22 mouse cellular contexts compared by ENCODE assay signal in the genomic region with DNA sequence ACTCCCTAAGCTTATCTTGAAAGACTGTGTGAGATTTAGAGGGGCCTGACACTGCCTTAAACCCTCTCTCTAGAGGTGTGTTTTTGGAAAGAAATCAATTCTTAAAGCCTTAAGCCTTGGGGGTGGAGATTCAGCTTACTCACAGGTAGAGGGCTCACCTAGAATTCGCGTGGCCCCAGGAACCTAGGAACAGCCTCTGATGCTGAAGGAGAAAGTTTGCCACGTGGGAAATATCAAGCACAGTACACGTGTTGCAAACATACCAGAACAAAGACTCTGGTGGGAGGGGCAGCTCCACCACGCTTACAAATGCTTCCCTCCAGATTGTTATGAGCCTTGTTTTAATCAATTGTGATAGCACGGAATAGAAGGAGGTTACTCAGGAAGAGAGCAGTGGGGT.
A peak's percentile ranks its signal among the peaks of the same experiment; 100 is the strongest.
DNase-seq lines count a peak whose midpoint lies in the region; ATAC-seq and TF ChIP-seq lines count a peak whose summit lies in the region.
"Had no signal": no experiment of that assay in that cellular context is flagged by ENCODE, and none has a peak within 500 bp of the region (broad histone marks: within the 10 kb centered on the region; RNA-seq: fewer than 3 reads in every experiment).

No protein-coding gene starts in this region.

- H3K27ac ChIP-seq in embryonic facial prominence, embryonic 11.5 days (replicated peaks; ENCODE audit: low read depth, low read length), result no peak overlapping the region
- H3K27ac ChIP-seq in embryonic facial prominence, embryonic 10.5 days (replicated peaks), result no peak overlapping the region
- H3K27ac ChIP-seq in intestine, embryonic 14.5 days (ENCODE audit: low read depth), result no peak overlapping the region
- H3K27ac ChIP-seq in intestine, embryonic 16.5 days (ENCODE audit: low read length), result no peak overlapping the region
- 0 out of 2 replicates have a peak overlapping the region, but pooled peaks have one; percentile 4 for H3K27ac ChIP-seq in stomach, embryonic 14.5 days (ENCODE audit: low read length)
- H3K27ac ChIP-seq in hindbrain, postnatal 0 days, result no peak overlapping the region
- H3K27ac ChIP-seq: forebrain, embryonic 13.5 days; hindbrain, embryonic 15.5 days; limb, embryonic 13.5 days; liver, embryonic 13.5 days; neural tube, embryonic 12.5 days had no signal

- H3K9me3 ChIP-seq in embryonic facial prominence, embryonic 11.5 days (replicated peaks; ENCODE audit: control insufficient read depth, low read length), result no peaks in the 10 kb centered on the region
- no peaks in the 10 kb centered on the region for H3K9me3 ChIP-seq in embryonic facial prominence, embryonic 10.5 days
- H3K9me3 ChIP-seq in intestine, embryonic 14.5 days (ENCODE audit: control insufficient read depth, low read length), result no peaks in the 10 kb centered on the region
- no peaks in the 10 kb centered on the region for H3K9me3 ChIP-seq in intestine, embryonic 16.5 days (ENCODE audit: control insufficient read depth, low read length)
- peaks cover under 1% of the 10 kb centered on the region; the same call in 1 of the 2 replicates for H3K9me3 ChIP-seq in stomach, embryonic 14.5 days (ENCODE audit: control insufficient read depth, low read depth, low read length)
- no peaks in the 10 kb centered on the region for H3K9me3 ChIP-seq in hindbrain, postnatal 0 days (ENCODE audit: low read length)
- H3K9me3 ChIP-seq: forebrain, embryonic 13.5 days; hindbrain, embryonic 15.5 days; limb, embryonic 13.5 days; liver, embryonic 13.5 days; neural tube, embryonic 12.5 days had no signal

- no peak overlapping the region for H3K9ac ChIP-seq in embryonic facial prominence, embryonic 11.5 days (replicated peaks; ENCODE audit: low read length)
- H3K9ac ChIP-seq in intestine, embryonic 14.5 days (ENCODE audit: low read length), result no peak overlapping the region
- no peak overlapping the region for H3K9ac ChIP-seq in intestine, embryonic 16.5 days (ENCODE audit: low read depth, low read length)
- no peak overlapping the region for H3K9ac ChIP-seq in stomach, embryonic 14.5 days (replicated peaks; ENCODE audit: low read depth, low read length)
- no peak overlapping the region for H3K9ac ChIP-seq in hindbrain, postnatal 0 days (replicated peaks; ENCODE audit: low read length)
- H3K9ac ChIP-seq: forebrain, embryonic 13.5 days; hindbrain, embryonic 15.5 days; limb, embryonic 13.5 days; liver, embryonic 13.5 days; lung, embryonic 14.5 days; neural tube, embryonic 12.5 days had no signal

- WGBS in embryonic facial prominence, embryonic 11.5 days, result 50% methylated on average over 6 of the region's 6 CpGs
- WGBS in embryonic facial prominence, embryonic 10.5 days, result 50% methylated on average over 6 of the region's 6 CpGs
- WGBS in intestine, embryonic 14.5 days, result 39% methylated on average over 6 of the region's 6 CpGs
- WGBS in intestine, embryonic 16.5 days, result 31% methylated on average over 6 of the region's 6 CpGs
- 42% methylated on average over 6 of the region's 6 CpGs for WGBS in stomach, embryonic 14.5 days
- WGBS in hindbrain, postnatal 0 days, result 42% methylated on average over 6 of the region's 6 CpGs

- no peaks in the 10 kb centered on the region for H3K4me1 ChIP-seq in embryonic facial prominence, embryonic 11.5 days (ENCODE audit: control insufficient read depth, insufficient read depth, low read length)
- H3K4me1 ChIP-seq in embryonic facial prominence, embryonic 10.5 days, result peaks cover 6% of the 10 kb centered on the region
- 0 out of 2 replicates have a peak, but pooled peaks cover 4% of the 10 kb centered on the region for H3K4me1 ChIP-seq in intestine, embryonic 14.5 days (replicated peaks; ENCODE audit: control insufficient read depth, insufficient read depth, low read length)
- H3K4me1 ChIP-seq in intestine, embryonic 16.5 days (ENCODE audit: control insufficient read depth, insufficient read depth, low read length), result no peaks in the 10 kb centered on the region
- H3K4me1 ChIP-seq in stomach, embryonic 14.5 days (ENCODE audit: control insufficient read depth, insufficient read depth, low read length), result no peaks in the 10 kb centered on the region
- no peaks in the 10 kb centered on the region for H3K4me1 ChIP-seq in hindbrain, postnatal 0 days (ENCODE audit: insufficient read depth, low read length)
- H3K4me1 ChIP-seq: forebrain, embryonic 13.5 days; hindbrain, embryonic 15.5 days; neural tube, embryonic 12.5 days had no signal

- ATAC-seq in embryonic facial prominence, embryonic 11.5 days (replicated peaks; ENCODE audit: insufficient number of reproducible peaks, low FRiP score, low TSS enrichment, low read depth), result no peak
- no peak; the same call in 1 of the 2 replicates for ATAC-seq in intestine, embryonic 14.5 days (replicated peaks; ENCODE audit: low FRiP score, low TSS enrichment, low read depth)
- ATAC-seq in intestine, embryonic 16.5 days, result no peak
- 0 out of 2 replicates have a peak, but pooled peaks have one; percentile 10 for ATAC-seq in stomach, embryonic 14.5 days (ENCODE audit: insufficient number of reproducible peaks, insufficient read depth, low FRiP score, low read depth)
- ATAC-seq in hindbrain, postnatal 0 days, result no peak
- ATAC-seq: forebrain, embryonic 13.5 days had no signal

- H3K27me3 ChIP-seq in embryonic facial prominence, embryonic 11.5 days (ENCODE audit: control insufficient read depth, insufficient read depth, low read length), result no peaks in the 10 kb centered on the region
- no peaks in the 10 kb centered on the region for H3K27me3 ChIP-seq in embryonic facial prominence, embryonic 10.5 days (replicated peaks; ENCODE audit: low read depth, poor library complexity, severe bottlenecking)
- H3K27me3 ChIP-seq in intestine, embryonic 14.5 days (replicated peaks; ENCODE audit: control insufficient read depth, insufficient read depth, low read length), result no peaks in the 10 kb centered on the region
- no peaks in the 10 kb centered on the region for H3K27me3 ChIP-seq in intestine, embryonic 16.5 days (replicated peaks; ENCODE audit: control insufficient read depth, insufficient read depth, low read length)
- H3K27me3 ChIP-seq in stomach, embryonic 14.5 days (ENCODE audit: control insufficient read depth, insufficient read depth, low read length), result no peaks in the 10 kb centered on the region
- H3K27me3 ChIP-seq in hindbrain, postnatal 0 days (ENCODE audit: insufficient read depth, low read length), result no peaks in the 10 kb centered on the region
- H3K27me3 ChIP-seq: forebrain, embryonic 13.5 days; hindbrain, embryonic 15.5 days; limb, embryonic 13.5 days; liver, embryonic 13.5 days; megakaryocyte, embryonic 14.5 days; neural tube, embryonic 12.5 days had no signal

- no peak overlapping the region for H3K4me3 ChIP-seq in embryonic facial prominence, embryonic 11.5 days (ENCODE audit: low read depth, low read length)
- H3K4me3 ChIP-seq in embryonic facial prominence, embryonic 10.5 days, result no peak overlapping the region
- H3K4me3 ChIP-seq in intestine, embryonic 14.5 days (ENCODE audit: low read depth, low read length), result no peak overlapping the region
- H3K4me3 ChIP-seq in intestine, embryonic 16.5 days (ENCODE audit: low read length), result no peak overlapping the region
- no peak overlapping the region for H3K4me3 ChIP-seq in stomach, embryonic 14.5 days (ENCODE audit: low read depth, low read length)
- H3K4me3 ChIP-seq in hindbrain, postnatal 0 days (ENCODE audit: low read length), result no peak overlapping the region
- H3K4me3 ChIP-seq: forebrain, embryonic 13.5 days; hindbrain, embryonic 15.5 days; limb, embryonic 13.5 days; liver, embryonic 13.5 days; megakaryocyte, embryonic 14.5 days; neural tube, embryonic 12.5 days had no signal

- no peaks in the 10 kb centered on the region for H3K36me3 ChIP-seq in embryonic facial prominence, embryonic 11.5 days (replicated peaks; ENCODE audit: control insufficient read depth, insufficient read depth, low read depth, low read length)
- H3K36me3 ChIP-seq in embryonic facial prominence, embryonic 10.5 days (replicated peaks), result no peaks in the 10 kb centered on the region
- H3K36me3 ChIP-seq in intestine, embryonic 14.5 days (ENCODE audit: control insufficient read depth, insufficient read depth, low read length), result no peaks in the 10 kb centered on the region
- H3K36me3 ChIP-seq in intestine, embryonic 16.5 days (ENCODE audit: control insufficient read depth, insufficient read depth, low read length), result no peaks in the 10 kb centered on the region
- no peaks in the 10 kb centered on the region for H3K36me3 ChIP-seq in stomach, embryonic 14.5 days (ENCODE audit: control insufficient read depth, insufficient read depth, low read length)
- H3K36me3 ChIP-seq in hindbrain, postnatal 0 days (ENCODE audit: insufficient read depth, low read length), result no peaks in the 10 kb centered on the region
- H3K36me3 ChIP-seq: hindbrain, embryonic 15.5 days; limb, embryonic 13.5 days; liver, embryonic 13.5 days; neural tube, embryonic 12.5 days had no signal

- no peak for TF ChIP-seq CTCF in hindbrain, postnatal 0 days (IDR thresholded peaks at IDR 0.05; ENCODE audit: low read depth)

- H3K4me2 ChIP-seq in embryonic facial prominence, embryonic 11.5 days (ENCODE audit: low read depth, low read length), result no peak overlapping the region
- no peak overlapping the region for H3K4me2 ChIP-seq in intestine, embryonic 14.5 days (ENCODE audit: low read length)
- H3K4me2 ChIP-seq in intestine, embryonic 16.5 days (ENCODE audit: low read depth, low read length), result no peak overlapping the region
- no peak overlapping the region for H3K4me2 ChIP-seq in stomach, embryonic 14.5 days (replicated peaks; ENCODE audit: low read depth, low read length)
- H3K4me2 ChIP-seq in hindbrain, postnatal 0 days (ENCODE audit: low read depth, low read length), result no peak overlapping the region
- H3K4me2 ChIP-seq: forebrain, embryonic 13.5 days; hindbrain, embryonic 15.5 days; limb, embryonic 13.5 days; liver, embryonic 13.5 days; lung, embryonic 14.5 days; neural tube, embryonic 12.5 days had no signal

- peak; percentile 20 for DNase-seq in embryonic facial prominence, embryonic 11.5 days (ENCODE audit: low spot score)
- no peak for DNase-seq in embryonic facial prominence, embryonic 10.5 days (ENCODE audit: low spot score)
- DNase-seq in intestine, embryonic 14.5 days (ENCODE audit: low spot score), result peak; percentile 53
- peak; percentile 25 for DNase-seq in Muller cell, postnatal 12 days (ENCODE audit: inconsistent ontology term)
- no peak for DNase-seq in hindbrain, postnatal 0 days (ENCODE audit: low spot score)
- no peak for DNase-seq in cerebellum, postnatal 25 days
- DNase-seq: adrenal gland, postnatal 25 days; cerebellum, adult 8-10 months; gastrocnemius, postnatal 36 days; kidney, adult 18-20 months; kidney, postnatal 4 days; liver, embryonic 13.5 days; lung, embryonic 14.5 days; midbrain, embryonic 14.5 days; thymus, adult 2 months had no signal

Comparison
In these comparisons a context has a peak if more than half of its experiments do, and no peak if none do; other contexts are left out.
1. DNase-seq: peak in embryonic facial prominence, embryonic 11.5 days (single experiment), intestine, embryonic 14.5 days (single experiment) and Muller cell, postnatal 12 days (single experiment); none in embryonic facial prominence, embryonic 10.5 days (single experiment), hindbrain, postnatal 0 days (single experiment) and cerebellum, postnatal 25 days (0 of 2).